Mouse (Mus musculus): ENCODE results near the gene Tmem147.
A peak's percentile ranks its signal among the peaks of the same experiment; 100 is the strongest.
"Not testable (repeated sequence)": the region's sequence is repeated elsewhere in the genome, so short reads cannot be mapped to it uniquely, and the experiment has no call there.

The Tmem147 gene

DNA sequence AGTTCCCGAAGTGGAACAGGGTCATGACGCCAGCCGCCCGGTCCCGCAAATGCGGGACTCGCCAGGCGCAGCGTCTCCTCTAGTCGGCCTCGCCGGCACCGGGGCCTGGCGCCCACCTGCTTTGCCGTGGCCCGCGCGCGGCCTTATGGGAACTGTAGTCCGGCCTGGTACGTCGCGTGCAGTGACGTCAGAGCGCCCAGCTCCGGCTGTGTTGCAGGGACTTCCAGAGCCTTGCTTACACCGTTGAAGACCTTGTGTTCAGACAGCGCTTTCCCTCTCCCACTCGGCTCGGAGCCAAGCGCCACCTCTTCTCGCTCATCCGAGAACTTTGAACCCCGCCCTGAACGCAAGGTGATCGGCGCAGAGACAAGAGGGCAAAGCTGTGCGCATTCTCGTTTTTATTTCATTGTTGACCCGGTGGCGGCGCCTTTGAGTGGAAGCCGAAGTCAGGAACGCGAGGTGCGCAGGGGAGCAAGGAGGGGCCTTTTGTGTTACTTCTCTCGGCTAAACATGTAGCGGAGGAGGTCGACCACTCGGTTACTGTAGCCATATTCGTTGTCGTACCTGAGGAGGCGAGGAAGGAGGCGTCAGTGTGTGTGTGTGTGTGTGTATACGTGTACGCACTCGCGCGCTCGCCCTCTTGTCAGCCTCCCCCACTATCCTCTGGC is at the start of gene Tmem147:
Gene Tmem147 (minus strand): TSS at position 145 of the 668 bp plus-strand sequence.
- DNase-seq (ENCODE audit: inconsistent age in 2 of 2, low spot score in 1 of 2): peak; percentile 97 to 99

GRCm38 (mm10) chr7:30777911-30778310 is 48.6 kb upstream of the Tmem147 start:
- DNase-seq (ENCODE audit: inconsistent age in 2 of 2, low spot score in 1 of 2): no peak

DNA sequence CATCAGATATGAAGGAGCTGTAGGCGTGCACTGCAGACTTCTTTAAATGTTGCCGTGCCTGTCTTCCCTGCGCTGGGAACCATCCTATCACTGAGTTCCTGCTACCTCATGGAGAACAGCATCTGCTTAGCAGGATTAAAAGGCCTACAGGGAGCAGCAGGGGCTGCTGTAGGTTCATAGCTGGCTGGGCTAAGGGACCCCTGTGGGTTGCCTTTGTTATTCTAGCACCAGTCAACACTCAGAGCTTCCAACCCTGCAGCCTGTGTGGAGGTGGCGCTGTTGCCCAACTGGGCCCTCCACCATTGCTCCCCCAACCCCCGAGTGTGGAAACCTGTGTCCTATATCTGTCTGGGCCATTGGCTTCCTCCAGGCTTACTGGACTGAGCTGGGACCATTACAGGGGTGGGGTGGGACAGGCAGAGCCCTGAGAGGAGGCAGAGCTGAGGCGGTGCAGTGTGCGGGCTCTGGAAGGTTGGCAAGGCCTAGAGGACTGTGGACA is 47.8 kb upstream of the Tmem147 start:
- no peak for DNase-seq (ENCODE audit: inconsistent age in 2 of 2, low spot score in 1 of 2)

DNA sequence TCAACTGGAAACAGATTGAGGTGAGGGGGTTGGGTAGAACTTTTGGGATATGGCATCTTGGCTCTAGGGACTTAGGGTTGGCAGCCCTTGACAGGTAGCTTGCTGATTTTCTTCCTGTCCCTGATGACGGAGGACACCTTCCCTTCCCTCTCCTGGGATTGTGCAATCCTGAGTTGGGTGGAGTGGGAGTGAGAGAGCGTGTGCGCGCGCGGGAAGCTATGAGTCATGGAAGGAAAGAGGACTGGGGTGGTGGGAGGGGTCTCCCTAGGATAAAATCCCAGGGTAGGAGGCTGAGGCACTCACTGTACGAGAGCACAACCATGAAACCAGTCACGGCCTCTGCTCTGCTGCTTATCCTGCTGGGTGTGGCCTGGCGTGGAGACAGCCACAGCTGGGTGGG is 46.8 kb upstream of the Tmem147 start:
- peak in 1 of 2 experiments; percentile 17 for DNase-seq (ENCODE audit: inconsistent age in 2 of 2, low spot score in 1 of 2)

DNA sequence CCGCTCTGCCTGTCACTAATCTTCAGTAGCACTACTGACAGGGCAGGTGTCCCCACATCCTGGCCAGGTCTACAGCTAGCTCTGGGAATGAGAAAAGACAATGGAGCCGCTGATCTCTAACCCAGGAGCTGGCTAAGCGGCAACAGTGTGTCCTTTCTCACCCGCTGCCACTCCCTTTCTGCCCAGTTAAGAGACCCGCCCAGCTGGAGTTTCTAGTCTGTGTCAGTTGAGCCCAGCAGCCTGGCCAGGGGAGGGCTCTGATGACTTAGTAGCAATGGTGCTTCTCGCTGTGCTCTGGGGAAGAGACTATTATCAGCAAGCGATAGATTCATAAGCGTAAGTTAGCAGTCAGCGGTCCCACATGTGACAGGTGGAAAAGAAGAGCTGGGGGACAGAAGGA is 39.9 kb upstream of the Tmem147 start:
- DNase-seq (ENCODE audit: inconsistent age in 2 of 2, low spot score in 1 of 2): no peak

DNA sequence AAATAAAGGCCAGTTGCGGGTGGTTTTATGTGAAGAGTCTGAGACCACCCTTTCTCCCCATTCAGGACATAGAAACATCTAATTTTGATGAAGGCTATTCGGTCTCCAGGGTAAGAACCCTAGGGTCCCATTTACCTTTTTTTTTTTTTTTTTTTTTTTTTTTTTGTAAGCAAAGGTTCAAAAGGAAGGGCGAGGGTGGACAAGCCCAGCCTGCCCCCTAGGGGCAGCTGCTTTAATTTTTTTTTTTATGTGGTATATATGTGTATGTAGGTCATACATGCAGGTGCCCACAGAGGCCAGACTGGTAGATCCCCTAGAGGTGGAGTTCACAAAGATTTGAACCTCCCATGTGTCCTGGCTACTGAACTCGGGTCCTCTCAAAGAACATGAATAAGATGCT is 37.1 kb upstream of the Tmem147 start:
- no peak for DNase-seq (ENCODE audit: inconsistent age in 2 of 2, low spot score in 1 of 2)

- no peak for DNase-seq (ENCODE audit: inconsistent age in 2 of 2, low spot score in 1 of 2)
These were observed 35.8 kb upstream of the Tmem147 start for GRCm38 (mm10) chr7:30765173-30765572.

DNA sequence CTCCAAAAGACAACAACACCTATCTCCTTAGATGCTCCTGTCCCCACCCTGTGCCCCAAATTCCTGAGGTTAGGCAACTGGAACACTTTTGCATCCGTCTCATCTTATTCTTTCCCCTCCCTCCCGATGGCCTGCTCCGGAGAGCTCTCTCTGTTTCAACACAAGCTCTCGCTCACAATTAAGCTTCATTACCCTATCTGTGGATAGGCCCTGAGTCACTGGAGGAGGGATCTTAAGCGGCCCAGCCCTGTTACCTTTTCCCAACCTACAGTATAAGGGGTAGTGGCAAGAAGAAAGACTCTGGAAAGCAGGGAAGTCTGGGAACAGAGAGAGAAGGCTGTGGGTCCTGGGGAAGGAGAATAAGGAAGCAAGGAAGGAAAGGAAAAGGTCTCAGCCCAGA is 34.1 kb upstream of the Tmem147 start, which contains the start of gene Dmkn:
Gene Dmkn (plus strand): TSS at position 301 of the 400 bp plus-strand sequence.
- no peak for DNase-seq (ENCODE audit: inconsistent age in 2 of 2, low spot score in 1 of 2)

- no peak for DNase-seq (ENCODE audit: inconsistent age in 2 of 2, low spot score in 1 of 2)
These were observed 32.5 kb upstream of the Tmem147 start for GRCm38 (mm10) chr7:30761769-30762352.

GRCm38 (mm10) chr7:30758853-30759252 is 29.5 kb upstream of the Tmem147 start:
- peak; percentile 84 to 92 for DNase-seq (ENCODE audit: inconsistent age in 2 of 2, low spot score in 1 of 2)

DNA sequence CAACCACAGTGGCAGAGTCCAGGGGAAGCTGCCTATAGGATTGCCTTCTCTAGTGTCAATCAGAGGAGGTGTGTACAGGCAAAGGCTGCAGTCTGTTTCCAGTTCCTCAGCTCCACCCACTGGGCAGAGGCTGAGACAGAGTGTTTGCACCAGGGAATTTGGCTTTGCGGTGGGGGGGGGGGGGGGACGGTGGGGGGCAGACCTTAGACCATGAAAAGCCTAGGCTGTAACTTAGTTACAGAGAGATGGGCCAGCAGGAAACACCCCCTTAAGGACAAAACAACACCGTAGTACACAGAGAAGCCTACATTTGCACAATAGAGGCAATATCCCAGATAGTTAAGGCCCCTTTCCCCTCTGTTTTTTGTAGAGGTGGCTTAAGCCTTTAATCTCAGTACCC is 27.7 kb upstream of the Tmem147 start:
- no peak for DNase-seq (ENCODE audit: inconsistent age in 2 of 2, low spot score in 1 of 2)

DNA sequence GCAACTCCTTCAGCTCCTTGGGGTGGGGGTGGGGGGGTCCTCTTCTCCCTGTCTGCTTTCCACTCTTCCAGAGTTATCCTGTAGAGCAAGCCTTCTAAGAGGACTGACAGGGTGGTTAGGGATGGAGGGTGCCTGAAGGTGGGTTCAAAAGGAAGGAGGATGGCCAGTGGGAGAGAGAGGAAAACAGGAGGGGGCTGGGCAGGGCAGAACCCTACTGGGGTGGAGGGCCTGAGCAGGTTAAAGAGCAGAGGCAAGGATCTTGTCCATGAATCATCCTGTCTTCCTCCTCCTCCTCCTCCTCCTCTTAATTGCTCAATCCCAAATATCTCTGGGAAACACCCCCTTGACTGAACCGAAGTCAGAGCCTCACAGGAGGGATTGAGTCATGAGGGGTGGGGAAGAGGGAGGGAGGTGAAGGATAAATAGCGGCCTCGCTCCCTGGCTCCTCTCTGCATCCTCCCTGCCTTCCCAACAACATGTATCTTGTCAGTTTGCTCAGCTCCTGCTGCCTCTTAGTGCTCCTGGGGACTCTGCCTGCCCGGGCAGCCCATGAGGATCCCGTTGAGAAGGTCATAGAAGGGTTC is 21.8 kb upstream of the Tmem147 start, which contains the start of gene Sbsn:
Gene Sbsn (plus strand): TSS at position 386 of the 584 bp plus-strand sequence.
- DNase-seq (ENCODE audit: inconsistent age in 2 of 2, low spot score in 1 of 2): peak; percentile 76 to 93

- peak in 1 of 2 experiments; percentile 38 for DNase-seq (ENCODE audit: inconsistent age in 2 of 2, low spot score in 1 of 2)
These were observed 20.7 kb upstream of the Tmem147 start for GRCm38 (mm10) chr7:30749824-30750606.

- DNase-seq (ENCODE audit: inconsistent age in 2 of 2, low spot score in 1 of 2): peak in 1 of 2 experiments; percentile 29
These were observed 18.3 kb upstream of the Tmem147 start for GRCm38 (mm10) chr7:30747525-30748204.

- peak; percentile 51 to 85 for DNase-seq (ENCODE audit: inconsistent age in 2 of 2, low spot score in 1 of 2)
These were observed 14.8 kb upstream of the Tmem147 start for GRCm38 (mm10) chr7:30744022-30744598.

DNA sequence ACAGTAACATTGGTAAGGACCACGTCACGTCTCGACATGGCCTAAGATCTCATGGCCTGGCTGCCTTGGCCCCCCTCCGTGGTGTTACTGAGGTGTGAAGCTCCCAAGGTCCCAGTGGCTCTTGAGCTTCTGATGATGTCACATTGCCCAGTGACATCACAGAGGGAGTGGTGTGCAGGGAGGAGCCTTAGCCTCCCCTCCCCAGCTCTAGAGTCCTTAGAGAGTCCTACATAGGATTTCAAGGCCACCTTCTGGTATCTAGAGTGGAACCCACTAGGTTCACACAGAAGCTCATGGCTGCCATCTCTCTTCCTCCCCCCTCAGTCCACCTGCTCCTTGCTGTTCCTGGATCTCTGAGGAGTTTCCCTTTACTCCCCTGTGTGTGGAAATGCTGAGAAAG is 14.3 kb upstream of the Tmem147 start, which contains the start of gene Gapdhs:
Gene Gapdhs (minus strand): TSS at position 65 of the 400 bp plus-strand sequence.
- DNase-seq (ENCODE audit: inconsistent age in 2 of 2, low spot score in 1 of 2): not testable (repeated sequence)

DNA sequence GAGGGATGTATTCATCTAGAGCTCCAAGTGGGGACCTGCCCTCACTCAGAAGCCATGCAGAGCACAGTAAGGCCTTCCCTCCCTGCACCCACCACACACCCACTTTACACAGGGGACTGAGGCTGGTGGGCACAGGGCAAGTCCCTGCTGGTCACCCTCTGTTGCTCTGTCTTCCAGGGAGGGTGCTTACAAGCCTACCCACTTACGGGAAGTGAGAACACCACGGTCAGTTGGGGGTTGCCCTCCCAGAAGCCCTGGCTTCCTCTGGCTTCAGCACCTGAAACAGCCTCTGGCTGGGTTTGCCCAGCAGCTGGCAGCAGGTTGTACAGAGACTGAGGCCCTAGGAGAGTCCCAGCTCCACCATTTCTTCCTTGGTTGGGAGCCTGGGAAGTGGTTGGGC is 13.2 kb upstream of the Tmem147 start:
- DNase-seq (ENCODE audit: inconsistent age in 2 of 2, low spot score in 1 of 2): peak in 1 of 2 experiments; percentile 23

- no peak for DNase-seq (ENCODE audit: inconsistent age in 2 of 2, low spot score in 1 of 2)
These were observed 6.9 kb upstream of the Tmem147 start for GRCm38 (mm10) chr7:30736211-30736610.

GRCm38 (mm10) chr7:30730064-30730722 is 853 bp upstream of the Tmem147 start:
- DNase-seq (ENCODE audit: inconsistent age in 2 of 2, low spot score in 1 of 2): peak in 1 of 2 experiments; percentile 64

All from adrenal gland, adult (tissue).